Mouse (Mus musculus) stomach, postnatal 0 days (tissue): ENCODE data around the gene Ncam1. TPM values are rescaled to one million over a fixed set of nuclear protein-coding genes. Genes with fewer than 3 reads are reported as not detected.

Source experiments
- ATAC-seq: fragments of 200-750 bp; cut with Nextera tagmentation; 2 replicates; pipeline ENCODE4 v1.8.0; 2017; ENCODE audit not compliant: low FRiP score, low TSS enrichment
- DNase-seq: peaks from one replicate; pipeline ENCODE4 v3.0.0-alpha.2; 2016; ENCODE audit warnings: low spot score
- H3K27ac ChIP-seq: fragments of 300-500 bp; sonication (generic); replicated peaks from 2 replicates; pipeline ENCODE4 v1.5.1; 2014; ENCODE audit warnings: mild to moderate bottlenecking, control low read depth
- H3K27me3 ChIP-seq: fragments of 300-500 bp; sonication (generic); 2 replicates; pipeline ENCODE4 v1.6.1; 2014; ENCODE audit warnings: low read length; ENCODE audit not compliant: control insufficient read depth, insufficient read depth
- H3K36me3 ChIP-seq: fragments of 300-500 bp; sonication (generic); 2 replicates; pipeline ENCODE4 v1.6.1; 2014; ENCODE audit warnings: low read length, mixed read lengths; ENCODE audit not compliant: control insufficient read depth, insufficient read depth
- H3K4me1 ChIP-seq: fragments of 300-500 bp; sonication (generic); replicated peaks from 2 replicates; pipeline ENCODE4 v1.6.1; 2014; ENCODE audit warnings: antibody characterized with exemption; ENCODE audit not compliant: control insufficient read depth, insufficient read depth
- H3K4me2 ChIP-seq: fragments of 300-500 bp; sonication (generic); replicated peaks from 2 replicates; pipeline ENCODE4 v1.6.1; 2014; ENCODE audit warnings: low read depth, mild to moderate bottlenecking, control low read depth, moderate library complexity
- H3K4me3 ChIP-seq: fragments of 300-500 bp; sonication (generic); 2 replicates; pipeline ENCODE4 v1.5.1; 2014; ENCODE audit warnings: low read depth, low read length, control low read depth
- H3K9ac ChIP-seq: fragments of 300-500 bp; sonication (generic); 2 replicates; pipeline ENCODE4 v1.6.1; 2014; ENCODE audit warnings: mild to moderate bottlenecking, low read length, control low read depth, mixed read lengths
- H3K9me3 ChIP-seq: fragments of 300-500 bp; sonication (generic); 2 replicates; pipeline ENCODE4 v1.6.1; 2016; ENCODE audit warnings: low read length; ENCODE audit not compliant: control insufficient read depth
- CTCF ChIP-seq: IDR thresholded peaks from 2 replicates; pipeline ENCODE4 v1.5.1; 2016; ENCODE audit warnings: antibody characterized with exemption, low read depth, mild to moderate bottlenecking, moderate library complexity
- EP300 ChIP-seq: optimal IDR thresholded peaks from 2 replicates; pipeline ENCODE3; 2016; ENCODE audit warnings: antibody characterized with exemption
- WGBS: fragments of 180-500 bp; shearing (Covaris S2); extraction: QIAGEN DNeasy Blood & Tissue Kit; methylation state at CpG from one replicate; pipeline ENCODE4 v1.1.7; 2014; 5-methylcytosine and 5-hydroxymethylcytosine counted together
- polyA plus RNA-seq: library from polyadenylated mRNA; unstranded; fragments of >200 nt; fragmentation: Nextera tagmentation; extraction: Ambion mirVana; gene quantifications from 2 replicates; pipeline ENCODE4 v1.2.1, GENCODE M21; 2015

Ncam1 gene
- polyA plus RNA-seq, 1 experiment from 2014 or later: 34.0 TPM

DNA sequence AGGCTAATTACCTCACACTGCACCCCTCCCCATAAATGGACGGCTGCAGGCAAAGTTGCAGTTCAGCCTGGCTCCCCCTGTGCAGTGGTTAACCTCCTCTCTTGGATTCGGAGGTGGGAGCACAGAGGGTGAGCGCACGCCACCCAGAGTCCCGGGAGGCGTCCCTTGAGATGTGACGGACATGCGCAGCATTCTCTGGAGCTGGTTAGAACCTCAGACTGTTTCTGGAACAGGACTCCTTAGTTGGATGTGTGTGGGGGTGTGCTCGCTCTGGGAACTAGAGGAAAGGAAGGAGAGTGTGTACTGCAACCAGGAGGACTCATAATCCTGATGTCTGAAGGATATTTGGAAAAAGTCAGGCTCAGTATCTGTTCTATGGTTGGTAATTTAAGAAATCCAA lies 274.0 kb downstream of the Ncam1 start:
- 82% methylated on average over 9 of the region's 9 CpGs for WGBS
- H3K9ac ChIP-seq: no peak overlapping the region
- no peaks in the 10 kb centered on the region; the same call in 1 of the 2 replicates for H3K36me3 ChIP-seq
- no peak overlapping the region for H3K27ac ChIP-seq
- no peaks in the 10 kb centered on the region for H3K9me3 ChIP-seq
- no peak for DNase-seq
- no peaks in the 10 kb centered on the region for H3K4me1 ChIP-seq
- no peak for ATAC-seq
- no peaks in the 10 kb centered on the region for H3K27me3 ChIP-seq
- no peak overlapping the region for H3K4me2 ChIP-seq
- TF ChIP-seq EP300 (no peak), CTCF (no peak)
- H3K4me3 ChIP-seq: no peak overlapping the region

DNA sequence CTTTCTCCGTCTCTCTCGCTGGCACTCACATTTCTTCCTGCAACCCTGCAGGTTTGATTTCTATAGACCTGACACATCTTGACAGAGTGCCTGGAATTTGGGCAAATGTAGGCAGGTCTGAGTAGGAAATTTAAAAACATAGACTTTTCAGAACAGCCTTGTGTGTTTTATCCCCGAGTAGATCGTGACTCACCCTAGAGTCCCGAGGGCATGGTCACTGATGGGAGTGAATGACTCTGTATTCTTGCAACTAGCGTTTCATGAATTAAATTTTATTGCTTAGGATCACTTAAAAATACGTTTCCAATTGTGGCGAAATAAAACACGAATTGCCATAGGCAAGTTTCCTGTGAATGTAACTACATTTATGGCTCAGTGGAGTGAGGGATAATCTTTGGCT lies 274.8 kb downstream of the Ncam1 start:
- Histone ChIP-seq H3K36me3 (no peaks in the 10 kb centered on the region; the same call in 1 of the 2 replicates), H3K27me3 (no peaks in the 10 kb centered on the region), H3K4me1 (no peaks in the 10 kb centered on the region), H3K27ac (no peak overlapping the region), H3K4me3 (no peak overlapping the region), H3K9me3 (no peaks in the 10 kb centered on the region), H3K9ac (no peak overlapping the region), H3K4me2 (no peak overlapping the region)
- ATAC-seq (no peak), DNase-seq (no peak)
- WGBS: 73% methylated on average over 9 of the region's 9 CpGs
- no peak for TF ChIP-seq CTCF
- no peak for TF ChIP-seq EP300

DNA sequence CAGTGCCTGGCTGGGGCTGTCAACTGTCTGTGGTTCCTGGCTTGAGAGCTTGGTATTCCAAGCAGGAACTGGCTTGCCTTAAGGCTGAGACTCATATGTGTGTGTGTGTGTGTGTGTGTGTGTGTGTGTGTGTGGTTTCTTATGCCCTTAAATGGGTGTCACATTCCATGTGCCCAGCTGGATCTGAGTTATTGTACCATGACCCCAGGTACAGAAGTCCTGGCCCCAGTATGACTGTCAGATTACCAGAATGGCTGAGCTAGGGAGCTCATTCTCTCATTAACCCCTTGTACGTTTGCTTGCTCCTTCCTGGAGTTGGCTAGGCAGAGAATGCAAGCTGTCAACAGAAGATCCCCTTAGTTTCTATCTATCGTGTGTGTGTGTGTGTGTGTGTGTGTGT lies 284.4 kb downstream of the Ncam1 start:
- no peak for TF ChIP-seq EP300
- no peak for TF ChIP-seq CTCF
- Histone ChIP-seq H3K4me2 (no peak overlapping the region), H3K9me3 (no peaks in the 10 kb centered on the region), H3K27me3 (no peaks in the 10 kb centered on the region), H3K27ac (no peak overlapping the region), H3K36me3 (no peaks in the 10 kb centered on the region), H3K9ac (no peak overlapping the region), H3K4me3 (no peak overlapping the region), H3K4me1 (no peaks in the 10 kb centered on the region)
- ATAC-seq: no peak
- WGBS: 78% methylated on average over 2 of the region's 2 CpGs
- DNase-seq: no peak

DNA sequence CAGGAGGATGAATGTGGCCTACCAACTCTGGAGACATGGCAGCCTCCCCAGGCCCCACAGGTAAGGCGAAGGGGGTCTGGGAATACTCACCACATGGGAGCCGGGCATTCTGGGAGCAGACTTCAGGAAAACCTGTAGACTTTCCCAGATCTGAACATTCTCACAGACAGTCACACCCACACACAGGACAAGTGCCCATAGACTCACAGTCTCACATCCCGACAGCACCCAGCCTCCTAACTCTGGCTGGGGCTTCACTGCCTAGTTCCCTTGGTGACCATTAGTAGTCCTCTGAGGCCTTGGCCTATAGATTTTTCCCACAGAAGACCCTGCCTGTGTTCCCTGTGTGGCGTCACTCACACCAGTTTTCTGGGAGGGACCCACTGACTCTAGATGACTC lies 288.1 kb downstream of the Ncam1 start:
- 92% methylated on average over 4 of the region's 4 CpGs for WGBS
- Histone ChIP-seq H3K9me3 (no peaks in the 10 kb centered on the region), H3K9ac (no peak overlapping the region), H3K4me3 (no peak overlapping the region), H3K4me2 (no peak overlapping the region), H3K27ac (no peak overlapping the region), H3K27me3 (no peaks in the 10 kb centered on the region), H3K4me1 (no peaks in the 10 kb centered on the region), H3K36me3 (no peaks in the 10 kb centered on the region)
- no peak for DNase-seq
- ATAC-seq: no peak
- TF ChIP-seq EP300: no peak

DNA sequence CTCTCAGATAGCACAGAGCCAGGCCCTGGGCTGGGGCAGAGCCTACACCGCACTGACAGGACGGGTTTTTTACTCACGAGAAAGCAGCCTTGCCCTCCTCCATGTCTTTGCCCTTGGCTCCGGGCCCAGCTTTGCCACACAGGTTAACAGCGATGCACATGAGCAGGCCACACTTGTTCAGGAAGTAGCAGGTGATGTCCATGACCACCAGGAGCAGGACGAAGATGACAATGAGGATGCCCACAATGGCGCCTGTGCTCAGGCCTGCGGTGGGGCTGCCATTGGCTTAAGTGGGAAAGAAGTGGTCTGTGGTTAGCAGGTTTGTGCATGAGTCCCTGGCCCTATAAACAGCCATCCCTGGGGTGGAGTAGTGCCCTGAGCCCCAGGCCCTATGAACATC lies 289.1 kb downstream of the Ncam1 start:
- Histone ChIP-seq H3K4me2 (no peak overlapping the region), H3K27me3 (no peaks in the 10 kb centered on the region), H3K9ac (no peak overlapping the region), H3K36me3 (no peaks in the 10 kb centered on the region), H3K27ac (no peak overlapping the region), H3K4me1 (no peaks in the 10 kb centered on the region), H3K4me3 (no peak overlapping the region), H3K9me3 (no peaks in the 10 kb centered on the region)
- no peak for DNase-seq
- TF ChIP-seq EP300 (no peak), CTCF (no peak)
- 93% methylated on average over 8 of the region's 8 CpGs for WGBS
- no peak for ATAC-seq

DNA sequence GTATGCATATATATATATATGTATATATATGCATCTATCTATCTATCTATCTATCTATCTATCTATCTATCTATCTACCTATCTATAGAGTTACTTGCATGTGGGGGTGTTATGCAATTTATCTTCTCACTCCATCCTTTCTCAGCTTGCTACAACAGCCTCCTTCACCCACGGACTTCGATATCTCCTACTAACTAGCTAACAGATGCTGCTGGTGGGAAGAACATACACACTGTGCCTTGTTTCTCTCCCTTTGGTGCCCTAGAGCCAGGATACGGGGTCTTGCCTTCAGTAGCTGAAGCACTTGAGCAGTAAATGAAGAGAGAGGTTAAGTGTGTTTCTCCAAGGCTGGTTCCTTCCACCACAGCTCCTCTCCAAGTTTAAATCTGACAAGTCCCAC lies 289.6 kb downstream of the Ncam1 start:
- Histone ChIP-seq H3K4me2 (no peak overlapping the region), H3K4me3 (no peak overlapping the region), H3K9me3 (no peaks in the 10 kb centered on the region), H3K4me1 (no peaks in the 10 kb centered on the region), H3K36me3 (no peaks in the 10 kb centered on the region), H3K27me3 (no peaks in the 10 kb centered on the region), H3K27ac (no peak overlapping the region), H3K9ac (no peak overlapping the region)
- 96% methylated on average over 3 of the region's 3 CpGs for WGBS
- DNase-seq (no peak), ATAC-seq (no peak)
- TF ChIP-seq EP300: no peak
- TF ChIP-seq CTCF: no peak
